Mouse (Mus musculus): ENCODE measurements around the gene Ermp1. TPM values are rescaled to one million over a fixed set of nuclear protein-coding genes. Genes with fewer than 3 reads are reported as not detected.

Gene Ermp1
- total RNA-seq, 2 experiments from 2014 or later = 9.5 to 9.8 TPM

DNA sequence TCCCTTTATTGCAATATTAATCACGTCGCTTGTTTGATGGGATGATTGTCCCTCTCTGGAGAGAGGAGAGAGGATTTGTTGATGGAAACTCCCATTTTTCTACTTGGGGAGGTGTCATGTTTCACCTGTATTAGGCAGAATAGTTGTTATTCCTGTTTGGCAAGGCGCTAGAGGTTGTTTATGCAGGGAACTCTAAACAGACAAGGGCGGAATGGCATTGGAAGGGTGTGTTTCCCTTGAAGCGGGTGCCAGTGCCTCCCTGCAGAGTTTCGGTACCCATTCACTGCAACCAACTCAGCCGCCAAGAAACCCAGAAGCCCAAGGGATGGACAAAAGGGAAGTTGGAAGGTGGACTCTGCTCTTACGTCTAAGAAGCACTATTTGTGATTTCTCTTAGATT, 15.6 kb upstream of the Ermp1 start:
- no peak for DNase-seq
- intact Hi-C loops (cut with DNase I) = no loop called here

DNA sequence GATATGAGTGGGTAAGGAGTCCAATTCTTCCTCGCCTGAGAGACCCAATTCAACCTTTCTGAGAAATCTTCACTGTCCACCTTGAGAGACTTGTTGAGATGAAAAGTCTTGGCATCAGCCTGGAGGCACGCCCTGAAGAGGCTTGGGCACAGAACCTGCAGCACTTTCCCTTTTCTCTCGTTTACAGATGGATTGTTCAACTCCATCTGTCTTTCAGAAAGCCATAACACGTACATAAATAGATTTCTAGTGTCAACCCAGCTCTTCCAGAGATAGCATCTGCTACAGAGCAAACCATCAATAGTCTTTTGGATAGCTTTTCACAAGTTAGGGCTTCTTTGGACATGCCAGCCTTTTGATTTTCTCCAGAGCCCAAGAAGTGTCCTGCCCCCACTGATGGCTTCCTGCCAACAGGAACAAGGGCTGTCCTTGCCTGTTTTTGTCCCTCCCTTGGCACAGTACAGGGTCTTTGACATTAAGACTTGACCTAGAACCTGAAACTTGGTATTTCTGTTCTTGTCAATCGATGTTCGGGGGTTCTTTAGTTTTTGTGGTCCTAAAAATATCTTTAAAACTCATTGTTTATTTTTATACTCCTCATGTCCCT, 13.9 kb upstream of the Ermp1 start:
- intact Hi-C loops (cut with DNase I) = no loop called here
- DNase-seq = no peak

- intact Hi-C loops (cut with DNase I) = no loop called here
- DNase-seq = no peak
These were observed 12.9 kb upstream of the Ermp1 start for GRCm38 (mm10) chr19:29660835-29661764.

GRCm38 (mm10) chr19:29659705-29660104, 11.5 kb upstream of the Ermp1 start:
- no peak for DNase-seq
- intact Hi-C loops (cut with DNase I) = no loop called here

DNA sequence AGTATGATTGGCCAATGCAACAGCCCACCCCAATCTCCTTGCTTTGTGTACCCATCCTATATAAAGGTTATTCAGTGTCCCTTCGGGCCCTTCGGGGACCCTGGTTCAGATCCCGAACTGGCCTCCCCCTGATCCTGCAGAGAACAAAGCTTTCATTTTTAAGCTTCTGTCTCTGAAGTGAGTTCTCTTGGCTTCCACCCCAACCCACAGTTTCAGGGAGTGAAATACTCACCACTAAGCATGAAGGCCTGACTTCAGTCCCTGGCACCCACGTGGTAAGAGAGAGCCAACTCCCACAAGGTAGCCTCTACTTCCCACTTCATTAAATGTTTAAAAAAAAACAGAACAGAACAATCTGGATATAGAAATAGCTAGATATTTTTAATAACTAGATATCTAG, 10.6 kb upstream of the Ermp1 start:
- intact Hi-C loops (cut with DNase I) = no loop called here
- no peak for DNase-seq

DNA sequence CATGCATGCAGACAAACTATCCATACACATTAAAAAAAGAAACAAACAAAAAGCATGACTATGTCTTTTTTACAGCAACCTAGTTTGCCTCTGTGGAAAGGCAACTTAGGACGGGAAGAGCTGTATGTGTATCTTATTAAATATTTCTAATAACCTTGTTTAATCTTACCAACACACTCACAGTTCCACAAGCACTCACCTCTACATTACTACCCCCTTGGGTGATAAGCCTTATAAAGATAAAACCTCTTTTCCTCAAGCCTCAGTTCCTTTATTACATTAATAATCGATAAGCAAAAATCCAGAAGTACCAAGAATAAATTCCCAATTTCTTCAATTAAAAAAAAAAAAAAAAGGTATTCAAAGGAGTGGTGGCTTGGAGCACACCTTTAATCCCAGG, 9.3 kb upstream of the Ermp1 start:
- intact Hi-C loops (cut with DNase I) = no loop called here

DNA sequence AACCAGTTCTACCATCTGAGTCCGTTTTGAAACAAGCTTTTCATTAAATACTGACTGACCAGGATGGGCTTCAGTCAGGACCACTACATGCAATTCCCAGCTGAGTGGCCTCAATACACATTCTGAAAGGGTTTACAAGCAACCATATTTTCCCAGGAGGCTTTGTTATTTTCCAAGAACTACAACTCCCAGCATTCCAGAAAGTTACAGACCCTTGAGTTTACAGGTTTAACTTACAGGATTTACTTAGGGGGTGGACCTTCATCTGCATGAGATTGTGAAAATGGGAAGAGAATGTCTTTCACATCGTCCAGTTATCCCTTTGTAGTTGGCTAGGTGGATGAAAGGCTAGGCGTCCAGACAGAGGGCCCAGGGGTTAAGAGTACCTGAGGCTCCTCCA, 8.8 kb upstream of the Ermp1 start:
- no peak for DNase-seq
- intact Hi-C loops (cut with DNase I) = no loop called here

More for the DNA sequence above, 9.3 kb upstream of the Ermp1 start:
- DNase-seq = no peak

DNA sequence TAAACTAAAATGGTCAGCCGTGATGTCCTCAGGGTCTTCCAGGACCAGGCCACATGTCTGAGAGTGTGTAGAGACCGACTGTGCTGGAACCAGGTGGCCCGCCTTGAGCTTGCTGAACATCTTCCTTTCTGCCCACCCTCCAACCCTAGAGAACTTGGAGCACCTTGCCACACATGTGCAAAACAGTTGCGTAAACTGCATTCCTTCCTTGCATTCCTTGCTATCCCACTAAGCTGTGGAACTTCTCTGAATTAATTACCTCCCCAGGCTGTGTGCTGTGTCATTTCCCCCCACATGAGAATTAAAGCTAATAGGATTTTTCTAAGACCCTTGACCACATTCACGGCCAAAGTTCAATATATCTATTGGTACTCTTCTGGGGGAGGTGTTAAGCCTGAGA, 8.4 kb upstream of the Ermp1 start:
- DNase-seq = no peak
- intact Hi-C loops (cut with DNase I) = no loop called here

DNA sequence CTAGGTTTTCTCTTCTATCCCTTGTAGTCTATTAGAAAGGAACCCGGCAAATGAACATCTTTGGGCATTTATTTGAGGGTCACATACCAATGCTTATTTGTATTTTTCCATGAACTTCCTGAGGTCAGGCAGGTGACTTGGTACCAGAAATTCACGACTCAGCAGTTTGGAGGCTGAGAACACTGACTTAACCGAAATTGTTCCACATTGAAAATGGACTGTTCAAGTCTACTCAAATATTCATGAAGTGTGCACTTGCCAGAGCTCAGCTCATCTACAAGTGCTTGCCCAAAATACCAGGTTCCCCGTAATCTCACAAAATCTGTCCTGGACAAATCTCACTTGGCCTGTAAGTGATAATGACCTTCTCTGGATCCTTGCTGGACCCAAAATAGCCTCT, 7.8 kb upstream of the Ermp1 start:
- intact Hi-C loops (cut with DNase I) = no loop called here
- DNase-seq = no peak

DNA sequence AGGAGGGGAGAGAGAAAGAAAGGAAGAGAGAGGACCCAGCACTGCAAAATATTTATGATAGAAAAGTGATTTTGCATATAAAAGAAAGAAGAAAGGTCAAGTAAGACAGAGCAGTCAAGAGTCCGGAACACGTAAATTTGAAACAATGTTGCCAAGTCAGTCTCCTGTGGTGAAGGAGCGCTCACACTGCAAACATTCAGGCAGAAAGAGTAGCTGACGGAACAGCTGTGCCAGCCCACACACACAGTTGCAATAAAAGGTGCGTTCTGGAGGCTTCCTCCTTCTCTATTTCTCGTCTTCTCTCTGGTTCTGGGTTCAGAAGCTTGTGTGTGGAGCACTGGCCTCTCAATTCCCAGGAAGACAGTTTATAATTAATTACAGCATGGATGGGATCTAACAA, 6.9 kb upstream of the Ermp1 start:
- DNase-seq = no peak
- intact Hi-C loops (cut with DNase I) = no loop called here

GRCm38 (mm10) chr19:29653768-29654265, 5.6 kb upstream of the Ermp1 start:
- intact Hi-C loops (cut with DNase I) = no loop called here
- no peak for DNase-seq

GRCm38 (mm10) chr19:29649683-29650082, 1.5 kb upstream of the Ermp1 start:
- intact Hi-C loops (cut with DNase I) = loop anchor here (5.0 kb wide), 1 partner anchor 163 kb away; the partner anchor contains the start of gene Ranbp6
- no peak for DNase-seq

DNA sequence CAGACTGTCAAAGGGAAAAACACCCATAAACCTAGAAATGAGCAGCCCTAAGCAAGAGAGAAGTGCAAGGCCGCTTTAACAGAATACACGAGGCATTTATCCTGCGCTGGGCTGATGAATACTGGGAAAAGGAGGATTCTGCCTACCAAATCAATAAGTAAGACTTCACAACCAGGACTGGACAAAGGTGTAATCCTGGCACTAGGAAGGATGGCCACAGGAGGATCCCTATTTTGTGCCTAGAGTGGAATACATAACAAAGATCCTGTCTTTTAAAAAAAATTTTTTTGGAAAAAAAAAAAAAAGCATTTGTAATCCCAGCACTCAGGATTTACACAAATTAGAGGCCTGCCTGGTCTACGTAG, 317 bp upstream of the Ermp1 start:
- DNase-seq = no peak
- intact Hi-C loops (cut with DNase I) = loop anchor here (5.0 kb wide), 1 partner anchor 164 kb away; the partner anchor contains the start of gene Ranbp6

DNA sequence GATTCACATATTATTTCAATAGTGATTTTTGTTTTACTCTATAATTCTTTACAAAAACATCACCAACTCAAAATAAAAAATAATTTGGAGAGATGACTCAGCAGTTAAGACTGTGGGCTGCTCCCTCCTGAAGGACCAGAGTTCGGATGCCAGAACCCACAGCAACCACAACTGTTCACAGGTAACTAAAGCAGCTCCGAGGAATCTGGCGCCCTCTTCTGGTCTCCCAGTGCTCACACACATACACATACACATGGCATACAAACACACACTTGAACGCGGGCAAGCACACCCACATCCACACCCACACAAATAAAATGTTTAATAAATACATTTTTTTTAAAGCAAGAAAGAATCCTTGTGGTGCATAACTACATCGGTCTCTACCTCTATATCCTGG, 3.5 kb downstream of the Ermp1 start:
- no peak for DNase-seq
- intact Hi-C loops (cut with DNase I) = loop anchor here (5.0 kb wide), 1 partner anchor 168 kb away; the partner anchor contains the start of gene Ranbp6

GRCm38 (mm10) chr19:29643194-29643922, 4.9 kb downstream of the Ermp1 start:
- DNase-seq = no peak
- intact Hi-C loops (cut with DNase I) = no loop called here

- DNase-seq = no peak
- intact Hi-C loops (cut with DNase I) = no loop called here
These were observed 6.0 kb downstream of the Ermp1 start for GRCm38 (mm10) chr19:29642211-29642610.

DNA sequence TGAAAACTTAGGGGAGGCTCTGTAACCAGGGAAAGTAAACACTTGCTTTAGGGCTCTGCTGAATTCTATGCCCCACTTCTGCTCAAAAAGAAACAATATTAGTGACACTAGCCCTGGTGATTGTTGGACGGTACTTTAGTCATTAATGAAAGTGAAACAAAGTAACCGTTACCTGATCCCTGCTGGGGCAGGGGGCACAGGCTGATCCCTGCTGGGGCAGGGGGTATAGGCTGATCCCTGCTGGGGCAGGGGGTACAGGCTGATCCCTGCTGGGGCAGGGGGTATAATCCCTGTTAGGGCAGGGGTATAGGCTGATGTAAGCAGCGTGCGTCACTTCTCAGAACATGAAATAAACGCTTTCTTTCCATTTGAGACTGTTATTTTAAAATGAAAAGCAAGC, 6.7 kb downstream of the Ermp1 start:
- intact Hi-C loops (cut with DNase I) = no loop called here

DNA sequence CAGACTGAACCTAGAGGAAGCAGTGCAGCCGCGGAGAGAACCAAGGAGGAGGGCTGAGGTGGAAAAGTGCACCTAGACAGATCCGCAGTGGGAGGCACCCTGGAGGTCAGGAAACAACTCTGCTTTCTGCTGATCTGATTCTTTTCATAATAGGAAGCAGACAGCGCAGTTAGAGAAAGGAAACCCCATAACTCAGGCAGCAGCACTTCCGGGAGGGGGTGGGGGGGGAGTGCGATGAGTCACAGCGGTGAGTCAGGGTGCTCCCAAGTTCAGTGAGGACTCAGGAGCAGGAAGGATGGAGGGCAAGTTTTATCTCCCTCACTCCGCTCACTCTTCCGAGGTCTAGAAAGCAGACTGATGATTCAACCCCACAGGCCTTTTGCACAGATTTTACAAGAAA, 7.2 kb downstream of the Ermp1 start:
- intact Hi-C loops (cut with DNase I) = no loop called here
- DNase-seq = peak in 1 of 2 experiments; percentile 6

More for the DNA sequence above, 6.7 kb downstream of the Ermp1 start:
- no peak for DNase-seq

DNA sequence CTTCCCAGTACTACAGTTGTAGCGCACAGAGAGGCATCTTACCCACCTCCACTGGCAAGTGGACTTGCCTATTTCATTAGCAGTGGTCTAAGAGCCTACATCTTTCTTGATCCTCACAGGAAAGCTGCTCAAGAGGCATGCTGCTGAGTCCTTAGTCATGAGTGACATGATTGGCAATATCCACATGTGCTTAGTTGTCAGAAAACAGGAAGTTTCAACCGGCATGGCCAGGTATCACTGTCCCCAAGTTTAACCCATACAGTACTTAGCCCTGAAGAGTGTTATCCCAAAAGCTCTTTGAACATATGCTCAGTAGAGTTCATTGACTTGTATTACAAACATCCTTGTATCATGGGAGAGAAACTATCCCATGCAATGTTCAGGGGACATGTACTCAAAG, 36.1 kb downstream of the Ermp1 start:
- DNase-seq = no peak
- intact Hi-C loops (cut with DNase I) = no loop called here

GRCm38 (mm10) chr19:29610907-29611306, 37.3 kb downstream of the Ermp1 start:
- intact Hi-C loops (cut with DNase I) = no loop called here
- DNase-seq = no peak

GRCm38 (mm10) chr19:29608212-29608611, 40.0 kb downstream of the Ermp1 start:
- DNase-seq = no peak
- intact Hi-C loops (cut with DNase I) = no loop called here
